Mouse (Mus musculus): ENCODE results near the gene Gm20431. TPM values are rescaled to one million over a fixed set of nuclear protein-coding genes. Genes with fewer than 3 reads are reported as not detected.

Gm20431 gene
- polyA plus RNA-seq, 1 experiment: 15.3 TPM

DNA sequence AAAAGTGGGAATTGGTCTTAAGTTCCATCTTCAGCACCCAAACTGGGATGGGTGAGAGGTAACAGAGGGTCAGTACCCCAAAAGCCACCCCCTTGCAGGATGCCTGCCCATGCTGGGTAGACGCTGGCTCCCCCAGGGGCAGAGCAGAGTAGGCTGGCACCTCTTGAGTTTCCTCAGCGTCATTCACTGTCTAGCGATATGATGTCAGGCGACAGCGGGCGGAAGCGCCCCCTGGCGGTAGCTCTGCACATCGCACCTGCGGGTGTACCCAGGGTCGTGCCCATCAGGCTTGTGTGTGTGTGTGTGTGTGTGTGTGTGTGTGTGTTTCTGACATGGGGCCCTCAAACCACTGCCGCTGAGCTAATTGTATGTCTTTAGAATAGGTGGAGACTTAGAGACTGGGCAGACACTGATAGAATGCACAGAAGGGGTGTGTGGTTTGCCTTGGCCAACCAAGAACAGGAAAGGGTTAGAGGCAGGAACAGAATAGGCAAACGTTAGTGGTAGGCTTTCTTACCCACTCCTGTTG, 18.7 kb upstream of the Gm20431 start:
- DNase-seq: peak; percentile 91
- no peaks in the 10 kb centered on the region for H3K27me3 ChIP-seq (ENCODE audit: control insufficient read depth, insufficient read depth, low read length)
- under 1% methylated on average over 13 of the region's 13 CpGs for WGBS
- no peaks in the 10 kb centered on the region for H3K36me3 ChIP-seq (ENCODE audit: control insufficient read depth, insufficient read depth, low read length)
- H3K4me1 ChIP-seq (replicated peaks; ENCODE audit: control insufficient read depth, insufficient read depth, low read length): peaks cover 4% of the 10 kb centered on the region; the same call in 1 of the 2 replicates
- no peak overlapping the region for H3K4me3 ChIP-seq (ENCODE audit: control insufficient read depth, insufficient read depth, low read length)
- H3K27ac ChIP-seq (ENCODE audit: control insufficient read depth, insufficient read depth, low read length): no peak overlapping the region
- TF ChIP-seq POLR2A (IDR thresholded peaks at IDR 0.05; ENCODE audit: control insufficient read depth, extremely low read depth, insufficient read depth, low read length, poor library complexity) (no peak), CTCF (IDR thresholded peaks at IDR 0.05; ENCODE audit: borderline replicate concordance, control insufficient read depth, extremely low read depth, insufficient read depth, low read length, poor library complexity) (peak; percentile 99)

DNA sequence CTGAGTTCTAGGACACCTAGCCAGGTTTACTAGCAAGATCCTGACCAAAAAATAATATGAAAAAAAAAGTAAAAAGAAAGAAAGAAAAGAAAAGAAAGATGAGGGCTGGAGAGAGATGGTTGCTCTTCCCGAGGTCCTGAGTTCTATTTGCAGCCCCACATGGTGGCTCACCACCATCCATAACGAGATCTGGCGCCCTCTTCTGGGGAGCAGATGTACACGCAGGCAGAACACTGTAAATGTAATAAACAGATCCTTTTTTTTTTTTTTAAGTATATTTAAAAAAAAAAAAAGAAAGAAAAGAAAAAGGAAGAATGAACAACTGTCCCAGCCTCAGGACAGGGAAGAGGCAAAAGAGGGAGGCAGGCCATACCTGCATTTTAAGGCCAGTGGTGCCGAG, 17.3 kb upstream of the Gm20431 start:
- H3K4me1 ChIP-seq (replicated peaks; ENCODE audit: control insufficient read depth, insufficient read depth, low read length): peaks cover 4% of the 10 kb centered on the region; the same call in 1 of the 2 replicates
- H3K4me3 ChIP-seq (ENCODE audit: control insufficient read depth, insufficient read depth, low read length): no peak overlapping the region
- TF ChIP-seq CTCF (IDR thresholded peaks at IDR 0.05; ENCODE audit: borderline replicate concordance, control insufficient read depth, extremely low read depth, insufficient read depth, low read length, poor library complexity) (peak; percentile 45; the same call in 1 of the 2 replicates), POLR2A (IDR thresholded peaks at IDR 0.05; ENCODE audit: control insufficient read depth, extremely low read depth, insufficient read depth, low read length, poor library complexity) (no peak)
- peak; percentile 37 for DNase-seq
- H3K27me3 ChIP-seq (ENCODE audit: control insufficient read depth, insufficient read depth, low read length): no peaks in the 10 kb centered on the region
- H3K36me3 ChIP-seq (ENCODE audit: control insufficient read depth, insufficient read depth, low read length): no peaks in the 10 kb centered on the region
- no peak overlapping the region for H3K27ac ChIP-seq (ENCODE audit: control insufficient read depth, insufficient read depth, low read length)
- WGBS: 66% methylated on average over 5 of the region's 5 CpGs

DNA sequence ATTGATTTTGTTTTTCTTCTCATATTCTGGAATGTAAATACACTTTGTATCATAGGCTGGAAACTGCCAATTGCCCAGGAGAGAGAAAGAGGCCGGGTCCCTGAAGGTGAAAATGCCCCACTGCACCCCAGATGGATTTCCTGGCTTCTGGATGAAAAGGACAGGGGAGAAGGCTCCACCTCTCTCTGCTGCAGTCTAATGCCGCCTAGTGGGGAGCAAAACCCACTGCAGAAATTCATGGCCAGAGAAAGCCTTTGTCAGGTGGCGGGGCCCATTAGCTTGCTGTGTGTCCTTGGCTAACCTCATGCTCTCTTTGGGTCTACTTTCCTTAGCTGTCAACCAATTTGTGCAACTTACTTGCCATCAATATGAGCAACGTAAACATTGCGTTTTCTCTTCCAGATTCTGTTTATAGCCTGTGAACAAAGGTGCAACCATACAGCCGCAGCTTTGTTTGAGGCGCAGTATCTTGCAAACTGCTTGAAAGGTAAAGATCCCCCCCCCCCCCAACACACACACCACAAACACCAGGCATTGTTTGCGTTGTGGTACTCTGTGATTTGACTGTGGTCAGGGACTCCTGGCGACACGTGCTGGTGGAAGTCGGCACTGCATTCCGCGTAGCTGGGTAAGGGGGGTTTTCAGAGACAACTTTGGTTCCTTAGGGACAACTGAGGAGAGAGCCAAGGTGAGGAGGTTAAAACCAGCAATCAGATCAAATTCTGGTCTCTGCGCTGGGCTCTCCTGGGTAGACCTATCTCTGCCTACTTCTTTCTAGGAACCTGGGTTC, 14.0 kb upstream of the Gm20431 start:
- Histone ChIP-seq H3K27ac (ENCODE audit: control insufficient read depth, insufficient read depth, low read length) (no peak overlapping the region), H3K36me3 (ENCODE audit: control insufficient read depth, insufficient read depth, low read length) (no peaks in the 10 kb centered on the region), H3K4me1 (replicated peaks; ENCODE audit: control insufficient read depth, insufficient read depth, low read length) (peaks cover 16% of the 10 kb centered on the region), H3K27me3 (ENCODE audit: control insufficient read depth, insufficient read depth, low read length) (no peaks in the 10 kb centered on the region), H3K4me3 (ENCODE audit: control insufficient read depth, insufficient read depth, low read length) (no peak overlapping the region)
- DNase-seq: peak; percentile 63
- WGBS: 46% methylated on average over 14 of the region's 14 CpGs
- TF ChIP-seq CTCF (IDR thresholded peaks at IDR 0.05; ENCODE audit: borderline replicate concordance, control insufficient read depth, extremely low read depth, insufficient read depth, low read length, poor library complexity) (peak; percentile 43; the same call in 1 of the 2 replicates), POLR2A (IDR thresholded peaks at IDR 0.05; ENCODE audit: control insufficient read depth, extremely low read depth, insufficient read depth, low read length, poor library complexity) (no peak)

GRCm38 (mm10) chr2:167672212-167672685, 11.0 kb upstream of the Gm20431 start:
- no peaks in the 10 kb centered on the region for H3K27me3 ChIP-seq (ENCODE audit: control insufficient read depth, insufficient read depth, low read length)
- 38% methylated on average over 13 of the region's 13 CpGs for whole genome bisulfite sequencing
- H3K36me3 ChIP-seq (ENCODE audit: control insufficient read depth, insufficient read depth, low read length): no peaks in the 10 kb centered on the region
- DNase-seq: no peak
- no peak overlapping the region for H3K27ac ChIP-seq (ENCODE audit: control insufficient read depth, insufficient read depth, low read length)
- H3K4me1 ChIP-seq (replicated peaks; ENCODE audit: control insufficient read depth, insufficient read depth, low read length): peaks cover 13% of the 10 kb centered on the region
- H3K4me3 ChIP-seq (ENCODE audit: control insufficient read depth, insufficient read depth, low read length): no peak overlapping the region
- TF ChIP-seq POLR2A (IDR thresholded peaks at IDR 0.05; ENCODE audit: control insufficient read depth, extremely low read depth, insufficient read depth, low read length, poor library complexity) (no peak), CTCF (IDR thresholded peaks at IDR 0.05; ENCODE audit: borderline replicate concordance, control insufficient read depth, extremely low read depth, insufficient read depth, low read length, poor library complexity) (no peak)

DNA sequence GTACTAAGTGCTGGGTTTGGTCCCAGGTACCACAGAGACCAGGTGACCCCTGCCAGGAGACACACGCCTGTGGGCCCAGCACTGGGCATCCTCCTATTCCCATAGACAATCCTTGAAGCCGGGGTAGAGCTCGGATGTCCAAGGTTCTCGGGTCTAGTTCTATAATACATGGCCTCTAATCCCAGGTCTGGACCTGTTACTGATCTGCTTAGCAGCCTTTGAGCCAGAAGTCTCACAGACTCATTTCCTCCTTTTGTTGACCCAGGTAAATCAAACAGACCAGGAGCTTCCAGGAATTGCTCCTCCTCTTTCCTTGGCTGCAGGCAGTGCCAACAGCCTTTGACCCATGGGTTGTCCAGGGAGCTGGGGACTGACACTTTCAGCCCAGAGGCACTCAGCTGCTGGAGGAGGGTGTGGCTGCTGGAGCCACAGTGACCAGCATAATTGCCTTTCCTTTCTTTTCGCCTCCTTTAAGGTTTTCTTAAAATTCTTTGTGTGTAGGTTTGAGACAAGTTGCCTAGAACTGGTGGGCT, 9.9 kb upstream of the Gm20431 start:
- WGBS: 93% methylated on average over 5 of the region's 5 CpGs

DNA sequence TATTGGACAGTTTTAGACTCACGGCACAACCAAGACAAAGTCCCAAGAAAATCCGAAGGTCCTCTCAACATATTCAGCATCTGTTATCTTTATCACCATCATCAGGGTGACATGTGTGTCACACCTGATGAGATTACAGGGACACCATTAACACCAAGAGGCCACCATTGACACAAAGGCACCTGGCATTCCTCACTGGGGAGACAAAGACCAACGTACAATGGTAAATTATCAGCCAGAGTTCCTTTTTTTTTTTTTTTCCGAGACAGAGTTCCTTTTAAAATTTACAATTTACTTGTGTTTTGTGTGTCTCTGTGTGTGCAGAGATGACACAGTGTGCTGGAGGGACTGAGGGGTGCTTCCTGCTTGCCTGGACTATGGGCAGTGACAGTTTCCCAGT, 8.1 kb upstream of the Gm20431 start:
- 84% methylated on average over 4 of the region's 4 CpGs for WGBS
- Histone ChIP-seq H3K36me3 (ENCODE audit: control insufficient read depth, insufficient read depth, low read length) (no peaks in the 10 kb centered on the region), H3K27ac (ENCODE audit: control insufficient read depth, insufficient read depth, low read length) (no peak overlapping the region), H3K27me3 (ENCODE audit: control insufficient read depth, insufficient read depth, low read length) (no peaks in the 10 kb centered on the region), H3K4me3 (ENCODE audit: control insufficient read depth, insufficient read depth, low read length) (no peak overlapping the region), H3K4me1 (replicated peaks; ENCODE audit: control insufficient read depth, insufficient read depth, low read length) (peaks cover 13% of the 10 kb centered on the region)
- TF ChIP-seq POLR2A (IDR thresholded peaks at IDR 0.05; ENCODE audit: control insufficient read depth, extremely low read depth, insufficient read depth, low read length, poor library complexity): no peak
- TF ChIP-seq CTCF (IDR thresholded peaks at IDR 0.05; ENCODE audit: borderline replicate concordance, control insufficient read depth, extremely low read depth, insufficient read depth, low read length, poor library complexity): no peak
- no peak for DNase-seq

More for the DNA sequence above, 9.9 kb upstream of the Gm20431 start:
- TF ChIP-seq POLR2A (IDR thresholded peaks at IDR 0.05; ENCODE audit: control insufficient read depth, extremely low read depth, insufficient read depth, low read length, poor library complexity): no peak
- TF ChIP-seq CTCF (IDR thresholded peaks at IDR 0.05; ENCODE audit: borderline replicate concordance, control insufficient read depth, extremely low read depth, insufficient read depth, low read length, poor library complexity): no peak
- H3K27me3 ChIP-seq (ENCODE audit: control insufficient read depth, insufficient read depth, low read length): no peaks in the 10 kb centered on the region
- H3K27ac ChIP-seq (ENCODE audit: control insufficient read depth, insufficient read depth, low read length): no peak overlapping the region
- DNase-seq: no peak
- H3K36me3 ChIP-seq (ENCODE audit: control insufficient read depth, insufficient read depth, low read length): no peaks in the 10 kb centered on the region
- H3K4me1 ChIP-seq (replicated peaks; ENCODE audit: control insufficient read depth, insufficient read depth, low read length): peaks cover 13% of the 10 kb centered on the region
- H3K4me3 ChIP-seq (ENCODE audit: control insufficient read depth, insufficient read depth, low read length): no peak overlapping the region

All from thymus, adult 2 months (tissue).